Mouse (Mus musculus) cortical plate, adult 2 months (tissue): Measurements from ENCODE around the gene Ptpn5.

ENCODE experiments used
- CTCF ChIP-seq: fragments of 200-500 bp; IDR thresholded peaks from 2 replicates; pipeline ENCODE4 v1.5.1; 2011; ENCODE audit warnings: mild to moderate bottlenecking, control low read depth, low read length; ENCODE audit not compliant: insufficient read depth; ENCODE audit errors: extremely low read depth
- POLR2A ChIP-seq: fragments of 200-500 bp; IDR thresholded peaks from 2 replicates; pipeline ENCODE4 v1.6.1; 2011; ENCODE audit warnings: mild to moderate bottlenecking, low read length, control low read depth; ENCODE audit not compliant: insufficient read depth; ENCODE audit errors: extremely low read depth

DNA sequence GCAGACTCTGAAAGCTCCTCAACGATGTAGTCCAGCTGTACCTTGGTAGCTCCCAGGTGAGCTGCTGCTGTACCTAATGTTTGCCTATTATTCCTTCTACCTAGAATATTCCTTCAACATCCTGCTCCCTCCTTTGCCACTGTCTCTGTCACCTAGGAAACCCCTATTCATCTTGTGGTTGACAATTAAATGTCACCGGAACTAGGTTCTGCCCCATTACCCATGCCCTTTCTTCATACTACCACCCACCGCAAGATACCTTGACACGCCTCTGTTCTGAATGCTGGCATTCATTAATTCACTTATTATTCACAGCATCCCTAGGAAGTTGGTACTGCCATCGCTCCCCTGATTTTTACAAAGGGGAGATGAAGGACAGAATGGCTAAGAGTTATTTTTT lies 39.5 kb downstream of the Ptpn5 start:
- no peak for TF ChIP-seq POLR2A
- no peak for TF ChIP-seq CTCF
